Mouse (Mus musculus) kidney, embryonic 14.5 days (tissue): Measurements from ENCODE around the gene Cog5. TPM values are rescaled to one million over a fixed set of nuclear protein-coding genes. Genes with fewer than 3 reads are reported as not detected.

Source experiments
- ATAC-seq: fragments of 200-750 bp; cut with Nextera tagmentation; 2 replicates; pipeline ENCODE4 v1.8.0; 2017; ENCODE audit warnings: moderate number of reproducible peaks, mild to moderate bottlenecking, moderate TSS enrichment, moderate library complexity; ENCODE audit not compliant: low FRiP score, low TSS enrichment
- H3K27ac ChIP-seq: fragments of 300-500 bp; sonication (generic); 2 replicates; pipeline ENCODE4 v1.5.1; 2014; ENCODE audit warnings: low read depth, mild to moderate bottlenecking, low read length, moderate library complexity, mixed read lengths
- H3K27me3 ChIP-seq: fragments of 300-500 bp; sonication (generic); 2 replicates; pipeline ENCODE4 v1.6.1; 2014; ENCODE audit warnings: mild to moderate bottlenecking, low read length; ENCODE audit not compliant: control insufficient read depth, insufficient read depth
- H3K36me3 ChIP-seq: fragments of 300-500 bp; sonication (generic); 2 replicates; pipeline ENCODE4 v1.6.1; 2014; ENCODE audit warnings: low read length, mixed read lengths; ENCODE audit not compliant: control insufficient read depth, insufficient read depth
- H3K4me1 ChIP-seq: fragments of 300-500 bp; sonication (generic); 2 replicates; pipeline ENCODE4 v1.6.1; 2014; ENCODE audit warnings: low read length, mixed read lengths; ENCODE audit not compliant: control insufficient read depth, insufficient read depth
- H3K4me2 ChIP-seq: fragments of 300-500 bp; sonication (generic); replicated peaks from 2 replicates; pipeline ENCODE4 v1.6.1; 2014; ENCODE audit warnings: low read depth, mild to moderate bottlenecking, low read length
- H3K4me3 ChIP-seq: fragments of 300-500 bp; sonication (generic); 2 replicates; pipeline ENCODE4 v1.5.1; 2014; ENCODE audit warnings: mild to moderate bottlenecking, low read length
- H3K9ac ChIP-seq: fragments of 300-500 bp; sonication (generic); 2 replicates; pipeline ENCODE4 v1.6.1; 2014; ENCODE audit warnings: low read depth, mild to moderate bottlenecking, low read length, moderate library complexity
- H3K9me3 ChIP-seq: fragments of 300-500 bp; sonication (generic); 2 replicates; pipeline ENCODE4 v1.6.1; 2016; ENCODE audit warnings: low read length; ENCODE audit not compliant: control insufficient read depth
- WGBS: fragments of 180-500 bp; shearing (Covaris S2); extraction: QIAGEN DNeasy Blood & Tissue Kit; methylation state at CpG from one replicate; pipeline ENCODE4 v1.1.7; 2014; 5-methylcytosine and 5-hydroxymethylcytosine counted together
- polyA plus RNA-seq: library from polyadenylated mRNA; unstranded; fragments of >200 nt; fragmentation: Nextera tagmentation; extraction: Ambion mirVana; gene quantifications from 2 replicates; pipeline ENCODE4 v1.2.1, GENCODE M21; 2014

The Cog5 gene
- polyA plus RNA-seq, 1 experiment from 2014 or later = 37.4 TPM

DNA sequence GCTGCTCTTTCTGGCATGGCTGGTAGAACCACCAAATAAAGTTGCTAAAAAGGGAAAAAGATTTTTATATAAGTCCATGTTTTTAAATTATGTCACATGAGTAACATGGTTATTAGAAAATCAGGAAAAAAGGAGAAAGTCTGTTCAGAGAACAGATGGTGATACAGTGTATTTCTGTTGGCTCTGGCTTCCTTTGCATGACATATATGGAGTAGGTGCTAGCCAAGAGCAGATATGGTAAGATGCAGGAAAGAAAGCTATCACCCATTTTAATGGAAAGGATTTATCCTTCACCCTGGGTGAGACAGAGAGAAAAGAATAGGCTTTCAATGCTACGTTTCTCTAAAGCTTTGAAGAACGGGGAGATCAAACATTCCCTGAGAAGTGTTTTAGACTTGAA is 99.8 kb downstream of the Cog5 start:
- Histone ChIP-seq H3K36me3 (no peaks in the 10 kb centered on the region), H3K4me2 (no peak overlapping the region), H3K27me3 (no peaks in the 10 kb centered on the region), H3K9me3 (no peaks in the 10 kb centered on the region), H3K4me3 (no peak overlapping the region), H3K9ac (no peak overlapping the region), H3K27ac (no peak overlapping the region), H3K4me1 (no peaks in the 10 kb centered on the region)
- 62% methylated on average over 2 of the region's 2 CpGs for WGBS
- ATAC-seq = no peak

DNA sequence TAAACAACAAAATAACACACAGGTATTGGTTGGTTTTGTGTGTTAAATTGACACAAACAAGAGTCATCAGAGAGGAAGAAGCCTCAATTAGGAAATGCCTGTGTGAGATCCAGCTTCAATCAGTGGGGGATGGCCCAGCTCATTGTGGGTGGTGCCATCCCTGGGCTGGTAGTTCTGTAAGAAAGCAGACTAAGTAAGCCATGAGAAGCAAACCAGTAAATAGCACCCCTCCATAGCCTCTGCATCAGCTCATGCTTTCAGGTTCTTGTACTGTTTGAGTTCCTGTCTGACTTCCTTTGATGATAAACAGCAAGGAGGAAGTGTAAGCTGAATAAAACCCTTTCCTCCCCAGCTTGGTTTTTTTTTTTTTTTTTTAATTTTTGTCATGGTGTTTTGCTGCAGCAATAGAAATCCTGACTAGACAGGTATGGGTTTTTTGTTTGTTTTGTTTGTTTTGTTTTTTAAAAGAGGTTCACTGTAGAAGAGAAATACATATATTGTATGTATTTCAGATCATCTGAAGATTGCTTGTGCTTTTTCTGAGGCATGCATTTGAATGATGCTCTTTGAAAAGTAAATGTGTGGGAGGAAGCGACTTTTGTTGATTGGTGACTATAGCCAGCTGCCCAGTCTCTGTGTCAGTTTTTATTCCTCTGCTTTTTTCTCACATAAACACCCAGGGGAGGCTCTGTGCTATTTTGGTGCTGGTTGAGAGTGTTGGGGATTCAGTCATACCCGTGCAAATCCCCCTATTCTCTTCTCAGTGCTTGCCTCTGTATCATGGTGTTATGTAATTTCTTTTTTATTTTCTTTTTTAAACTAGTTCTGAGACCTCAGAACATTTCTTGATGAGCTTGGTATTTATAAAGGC is 101.5 kb downstream of the Cog5 start:
- Histone ChIP-seq H3K36me3 (no peaks in the 10 kb centered on the region), H3K9ac (no peak overlapping the region), H3K27ac (no peak overlapping the region), H3K4me1 (no peaks in the 10 kb centered on the region), H3K4me2 (no peak overlapping the region), H3K4me3 (no peak overlapping the region), H3K27me3 (no peaks in the 10 kb centered on the region), H3K9me3 (no peaks in the 10 kb centered on the region)
- WGBS = 59% methylated on average over 2 of the region's 2 CpGs
- no peak for ATAC-seq

- Histone ChIP-seq H3K27ac (no peak overlapping the region), H3K27me3 (no peaks in the 10 kb centered on the region), H3K9me3 (no peaks in the 10 kb centered on the region), H3K4me3 (no peak overlapping the region), H3K36me3 (no peaks in the 10 kb centered on the region), H3K9ac (no peak overlapping the region), H3K4me1 (no peaks in the 10 kb centered on the region), H3K4me2 (no peak overlapping the region)
- no peak for ATAC-seq
- 57% methylated on average over 3 of the region's 3 CpGs for WGBS
Observed at GRCm38 (mm10) chr12:31773612-31774011, 118.9 kb downstream of the Cog5 start.

DNA sequence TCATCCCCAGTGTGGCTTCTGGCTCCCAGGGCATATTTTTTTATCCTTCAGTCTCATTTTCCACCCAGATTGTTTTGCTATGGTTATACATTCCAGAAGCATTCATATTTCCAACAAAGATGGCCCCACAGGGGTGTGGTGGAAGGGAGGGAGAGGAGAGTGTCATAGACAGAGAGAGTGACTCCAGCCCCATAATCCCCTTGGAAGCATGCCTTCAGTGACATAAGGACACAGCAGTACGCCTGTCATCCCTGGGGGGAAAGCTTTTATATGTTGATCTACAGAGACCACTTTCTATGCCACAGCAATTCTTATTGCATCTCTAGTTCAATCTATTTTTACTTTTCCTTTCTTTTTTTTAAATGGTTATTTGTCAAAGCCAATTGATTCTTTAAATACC is 129.6 kb downstream of the Cog5 start:
- no peaks in the 10 kb centered on the region for H3K9me3 ChIP-seq
- H3K36me3 ChIP-seq = no peaks in the 10 kb centered on the region
- H3K27me3 ChIP-seq = no peaks in the 10 kb centered on the region
- no peak overlapping the region for H3K9ac ChIP-seq
- H3K4me3 ChIP-seq = no peak overlapping the region
- 100% methylated on average over 1 of the region's 1 CpGs for WGBS
- H3K4me1 ChIP-seq = no peaks in the 10 kb centered on the region
- no peak overlapping the region for H3K4me2 ChIP-seq
- H3K27ac ChIP-seq = no peak overlapping the region
- no peak for ATAC-seq

DNA sequence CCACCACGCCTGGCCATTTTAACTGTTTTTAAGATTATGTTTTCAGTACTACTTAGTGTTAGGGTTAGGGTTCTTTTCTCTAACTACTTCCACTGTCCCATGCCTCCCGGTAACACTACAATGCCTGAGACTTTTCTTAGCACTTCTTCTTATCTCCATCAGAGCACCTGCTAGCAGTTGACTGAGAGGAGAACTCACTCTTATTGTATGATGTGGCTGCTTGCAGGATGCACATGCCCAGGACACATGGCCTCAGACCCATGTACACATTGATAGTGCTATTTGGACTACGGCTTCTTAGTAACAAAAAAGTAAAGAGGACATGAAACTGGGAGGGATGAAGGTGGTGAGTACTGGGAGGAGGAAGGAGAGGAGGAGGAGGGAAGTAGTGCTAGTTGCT is 133.9 kb downstream of the Cog5 start:
- no peak overlapping the region for H3K27ac ChIP-seq
- no peaks in the 10 kb centered on the region for H3K4me1 ChIP-seq
- WGBS = 95% methylated on average over 3 of the region's 3 CpGs
- no peaks in the 10 kb centered on the region for H3K27me3 ChIP-seq
- no peak overlapping the region for H3K9ac ChIP-seq
- no peak overlapping the region for H3K4me2 ChIP-seq
- no peaks in the 10 kb centered on the region for H3K9me3 ChIP-seq
- no peak overlapping the region for H3K4me3 ChIP-seq
- no peak for ATAC-seq
- no peaks in the 10 kb centered on the region for H3K36me3 ChIP-seq

- Histone ChIP-seq H3K27me3 (no peaks in the 10 kb centered on the region), H3K27ac (no peak overlapping the region), H3K4me1 (no peaks in the 10 kb centered on the region), H3K4me3 (no peak overlapping the region), H3K4me2 (no peak overlapping the region), H3K36me3 (no peaks in the 10 kb centered on the region; the same call in 1 of the 2 replicates), H3K9me3 (no peaks in the 10 kb centered on the region), H3K9ac (no peak overlapping the region)
- WGBS = 89% methylated on average over 5 of the region's 5 CpGs
- ATAC-seq = no peak
Observed at GRCm38 (mm10) chr12:31806410-31807154, 151.9 kb downstream of the Cog5 start.

DNA sequence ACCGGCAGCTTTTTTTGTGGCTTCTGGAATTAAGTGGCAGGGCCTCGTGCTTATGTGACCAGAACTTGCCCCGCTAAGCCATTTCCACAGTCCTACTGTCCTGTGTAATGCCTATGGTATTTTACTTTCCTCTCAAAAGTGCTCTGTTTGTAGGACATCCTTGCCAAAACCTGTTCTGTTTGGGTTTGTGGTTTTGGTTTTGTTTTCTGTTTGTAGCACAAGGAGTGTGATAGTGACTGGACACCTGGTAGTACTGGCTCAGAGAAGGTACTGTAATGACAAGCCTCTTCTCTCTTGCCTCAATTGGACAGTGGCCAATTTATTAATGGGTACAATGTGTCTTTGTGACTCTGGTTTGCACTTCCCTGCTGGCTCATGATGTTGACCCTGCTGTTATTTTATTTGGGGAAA is 163.4 kb downstream of the Cog5 start:
- no peak for ATAC-seq
- H3K4me1 ChIP-seq = no peaks in the 10 kb centered on the region
- no peaks in the 10 kb centered on the region for H3K27me3 ChIP-seq
- H3K4me3 ChIP-seq = no peak overlapping the region
- H3K4me2 ChIP-seq = no peak overlapping the region
- H3K27ac ChIP-seq = no peak overlapping the region
- no peaks in the 10 kb centered on the region for H3K36me3 ChIP-seq
- no peak overlapping the region for H3K9ac ChIP-seq
- WGBS = 92% methylated on average over 3 of the region's 3 CpGs
- H3K9me3 ChIP-seq = no peaks in the 10 kb centered on the region

GRCm38 (mm10) chr12:31819096-31819495 is 164.4 kb downstream of the Cog5 start:
- no peak for ATAC-seq
- Histone ChIP-seq H3K9ac (no peak overlapping the region), H3K4me3 (no peak overlapping the region), H3K36me3 (no peaks in the 10 kb centered on the region), H3K27ac (no peak overlapping the region), H3K4me1 (no peaks in the 10 kb centered on the region), H3K27me3 (no peaks in the 10 kb centered on the region), H3K4me2 (no peak overlapping the region), H3K9me3 (no peaks in the 10 kb centered on the region)

GRCm38 (mm10) chr12:31819520-31819919 is 164.9 kb downstream of the Cog5 start:
- no peak overlapping the region for H3K27ac ChIP-seq
- no peaks in the 10 kb centered on the region for H3K27me3 ChIP-seq
- no peaks in the 10 kb centered on the region for H3K9me3 ChIP-seq
- no peak overlapping the region for H3K4me2 ChIP-seq
- H3K4me1 ChIP-seq = no peaks in the 10 kb centered on the region
- ATAC-seq = no peak
- H3K9ac ChIP-seq = no peak overlapping the region
- no peak overlapping the region for H3K4me3 ChIP-seq
- 93% methylated on average over 7 of the region's 7 CpGs for WGBS
- no peaks in the 10 kb centered on the region for H3K36me3 ChIP-seq
